Mouse (Mus musculus) large intestine, adult 2 months (tissue): ENCODE results near the gene Txnrd3. TPM values are rescaled to one million over a fixed set of nuclear protein-coding genes. Genes with fewer than 3 reads are reported as not detected.

Source experiments
- DNase-seq: peaks from one replicate; pipeline ENCODE4 v3.0.0-alpha.2; 2012; ENCODE audit warnings: low read depth, low spot score
- WGBS: fragments of 180-500 bp; shearing (Covaris S2); methylation state at CpG from one replicate; pipeline ENCODE4 v1.1.7; 2018; 5-methylcytosine and 5-hydroxymethylcytosine counted together
- polyA plus RNA-seq: library from polyadenylated mRNA; depleted of rRNA; stranded (reverse); fragments of >200 nt; gene quantifications from 2 replicates; pipeline ENCODE4 v1.2.3, GENCODE M21; 2012; rRNA removed

Txnrd3 gene
- polyA plus RNA-seq, 1 experiment, result 2.7 TPM

DNA sequence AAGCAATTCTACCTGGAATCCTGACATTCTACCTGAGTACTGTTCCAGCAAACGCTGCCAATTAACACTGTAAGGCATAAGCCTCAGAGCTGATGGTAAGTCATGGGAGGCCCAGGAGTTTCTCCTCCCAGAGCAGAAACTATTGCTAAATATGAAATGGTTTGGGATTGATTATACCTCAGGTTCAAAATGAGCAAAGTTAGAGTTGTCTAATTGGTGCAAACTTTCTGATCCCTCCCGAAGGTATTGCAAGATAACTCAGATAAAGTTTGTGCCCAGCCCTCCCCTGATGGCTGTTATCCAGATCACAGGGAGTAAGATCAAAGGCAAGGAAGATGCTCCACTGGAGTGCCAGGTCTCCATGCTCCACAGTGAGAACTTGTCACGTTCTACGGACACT, 63.5 kb downstream of the Txnrd3 start, which contains the start of gene Vmn1r40:
Gene Vmn1r40 (plus strand): TSS at position 301 of the 400 bp plus-strand sequence.
- WGBS, result 73% methylated on average over 4 of the region's 4 CpGs
- DNase-seq, result no peak

DNA sequence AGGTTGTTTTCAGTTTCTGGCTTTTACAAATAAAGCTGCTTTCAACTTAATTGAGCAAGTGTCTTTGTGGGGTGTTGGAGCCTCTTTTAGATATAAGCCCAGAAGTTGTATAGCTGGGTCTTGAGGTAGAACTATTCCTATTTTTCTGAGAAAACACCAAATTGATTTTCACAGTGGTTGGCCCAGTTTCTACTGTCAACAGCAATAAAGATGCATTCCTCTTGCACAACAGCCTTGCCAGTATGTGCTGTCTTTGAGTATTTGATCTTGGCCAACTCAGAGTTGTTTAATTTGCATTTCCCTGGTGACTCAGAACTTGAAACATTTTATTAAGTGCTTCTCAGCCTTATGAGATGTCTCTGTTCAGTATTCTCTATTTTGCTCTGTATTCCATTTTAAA, 74.3 kb downstream of the Txnrd3 start:
- no peak for DNase-seq

Other genes starting within 250 kb of the Txnrd3 start
- gene Chchd6, start 48.3 kb upstream of the Txnrd3 start, polyA plus RNA-seq, result 17.0 and 18.6 TPM in 2 replicates
- not detected in 2 replicates for gene Vmn1r40, start 63.6 kb downstream of the Txnrd3 start, polyA plus RNA-seq
- gene Vmn1r41, start 96.8 kb downstream of the Txnrd3 start, polyA plus RNA-seq, result not detected in 2 replicates
- gene Vmn1r42, start 232.4 kb downstream of the Txnrd3 start, polyA plus RNA-seq, result not detected in 2 replicates
- gene Vmn1r43, start 232.4 kb downstream of the Txnrd3 start, polyA plus RNA-seq, result 0.01 TPM in 1 of 2 replicates, not detected in the other
- not detected in 2 replicates for gene Vmn1r44, start 239.7 kb downstream of the Txnrd3 start, polyA plus RNA-seq